Mouse (Mus musculus) heart, postnatal 25 days (tissue): ENCODE results near the gene Olfr71. TPM values are rescaled to one million over a fixed set of nuclear protein-coding genes. Genes with fewer than 3 reads are reported as not detected.

Source experiments
- DNase-seq: peaks from one replicate; pipeline ENCODE4 v3.0.0; 2022; ENCODE audit warnings: low spot score
- intact Hi-C: fragments of 180-260 bp; cut with DNase I; formaldehyde crosslinking; loops from one replicate; pipeline ENCODE4 v1.15.1; 2025
- total RNA-seq, 2 experiments: library from RNA; stranded (reverse); gene quantifications; 2 replicates each; pipeline ENCODE4 v1.2.3; 2021

Gene Olfr71
- total RNA-seq, 2 experiments from 2014 or later, result not detected

- DNase-seq, result no peak
- intact Hi-C loops, result no loop called here
These were observed 10.6 kb upstream of the Olfr71 start for GRCm38 (mm10) chr4:43720491-43721228.

- DNase-seq, result no peak
- intact Hi-C loops, result loop anchor here (5.0 kb wide), 2 partner anchors 181 to 276 kb away; no protein-coding TSS in a partner anchor
These were observed 3.7 kb upstream of the Olfr71 start for GRCm38 (mm10) chr4:43713652-43714219.

DNA sequence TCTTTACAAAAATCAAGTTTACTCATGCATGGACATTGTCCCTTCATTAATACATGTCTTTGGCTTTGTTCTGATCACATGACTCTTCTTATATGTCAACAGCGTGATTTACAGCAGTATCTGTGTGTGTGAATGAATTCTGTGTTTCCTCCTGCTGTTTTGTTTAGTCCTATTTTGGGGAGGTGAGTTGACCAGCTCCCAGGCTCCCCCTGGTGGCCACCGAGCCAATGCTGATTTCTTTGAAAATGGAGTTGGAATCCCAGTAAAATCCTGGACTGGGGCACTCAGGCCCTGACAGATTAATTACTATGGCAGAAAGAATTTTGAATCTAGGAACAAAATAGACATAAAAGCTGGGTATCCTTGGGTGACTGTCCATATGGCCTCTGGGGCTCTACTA is 1.8 kb upstream of the Olfr71 start:
- peak; percentile 33 for DNase-seq
- intact Hi-C loops, result loop anchor here (1.0 to 5.0 kb wide), 4 partner anchors 40 to 275 kb away; no protein-coding TSS in a partner anchor

DNA sequence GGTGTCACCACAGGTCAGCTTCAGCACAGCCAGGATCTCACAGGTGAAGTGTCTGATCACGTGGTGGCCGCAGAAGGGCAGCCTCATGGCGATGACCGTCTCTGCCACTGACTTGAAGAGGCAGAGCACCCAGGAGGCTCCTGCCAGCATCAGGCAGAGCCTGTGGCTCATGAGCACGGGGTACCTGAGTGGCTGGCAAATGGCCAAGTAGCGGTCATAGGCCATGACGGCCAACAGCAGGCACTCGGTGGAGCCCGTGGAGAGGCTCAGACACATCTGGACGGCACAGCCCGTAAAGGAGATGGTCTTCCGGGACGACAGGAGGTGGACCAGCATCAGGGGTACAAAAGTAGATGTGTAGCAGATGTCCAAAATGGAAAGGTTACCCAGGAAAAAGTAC is 4.1 kb downstream of the Olfr71 start:
- intact Hi-C loops, result no loop called here
- DNase-seq, result no peak

DNA sequence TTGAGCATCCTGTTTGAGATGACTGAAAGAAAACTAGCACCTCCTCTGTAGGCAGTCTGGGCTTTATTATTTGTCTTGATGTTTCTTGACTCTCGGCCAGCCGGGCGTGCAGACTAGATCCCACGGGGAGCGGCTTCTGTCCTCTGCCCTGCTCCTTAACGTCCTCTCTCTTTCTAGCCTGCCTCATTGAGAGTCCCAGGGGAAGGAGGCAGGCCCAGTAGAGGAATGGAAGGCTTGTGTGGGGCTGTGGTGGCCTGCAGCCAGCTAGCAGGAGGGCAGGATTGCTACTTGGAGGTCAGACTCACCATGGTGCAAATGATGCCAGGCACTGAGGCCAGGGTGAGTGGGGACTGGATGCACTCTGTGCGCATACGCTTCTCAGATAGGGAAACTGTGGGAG is 6.2 kb downstream of the Olfr71 start:
- intact Hi-C loops, result no loop called here
- DNase-seq, result no peak

GRCm38 (mm10) chr4:43703439-43703838 is 6.6 kb downstream of the Olfr71 start:
- intact Hi-C loops, result no loop called here
- no peak for DNase-seq

DNA sequence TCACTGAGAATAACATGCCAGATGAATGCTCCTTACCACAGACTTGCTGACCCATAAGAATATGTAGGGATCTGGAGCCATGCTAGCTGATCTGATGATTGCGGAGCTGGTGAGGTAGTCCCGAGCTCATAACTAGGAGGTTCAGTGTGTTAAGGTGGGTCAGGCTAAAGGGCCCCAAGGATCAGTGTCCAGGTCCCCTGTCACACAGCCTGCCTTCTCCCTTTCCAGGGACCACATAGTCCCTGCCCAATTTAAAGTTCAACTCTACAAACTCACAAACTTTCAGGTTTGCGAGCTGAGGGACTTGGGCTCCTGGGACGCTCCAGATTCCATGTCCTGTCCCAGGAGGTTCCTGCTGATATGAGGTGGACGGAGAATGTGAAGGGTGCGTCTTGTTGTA is 9.3 kb downstream of the Olfr71 start, which contains the start of gene Olfr70:
Olfr70 (minus strand) TSS at position 101 of the 400 bp plus-strand sequence.
- intact Hi-C loops, result no loop called here
- no peak for DNase-seq

DNA sequence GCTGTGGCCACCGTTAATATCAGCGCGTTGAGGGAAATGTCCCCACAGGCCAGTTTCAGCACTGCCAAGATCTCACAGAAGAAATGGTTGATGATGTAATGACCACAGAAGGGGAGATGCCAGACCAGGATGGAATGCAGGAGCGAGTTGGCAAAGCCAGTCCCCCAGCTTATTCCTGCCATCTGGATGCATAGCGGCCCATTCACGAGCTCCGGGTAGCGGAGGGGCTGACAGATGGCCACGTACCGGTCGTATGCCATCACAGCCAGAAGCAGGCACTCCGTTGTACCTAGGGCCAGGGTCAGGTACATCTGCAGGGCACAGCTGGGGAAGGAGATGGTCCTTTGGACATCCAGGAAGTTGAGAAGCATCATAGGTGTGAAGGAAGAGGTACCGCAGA is 13.5 kb downstream of the Olfr71 start:
- no peak for DNase-seq
- intact Hi-C loops, result no loop called here

- DNase-seq, result peak; percentile 61
- intact Hi-C loops, result no loop called here
These were observed 14.8 kb downstream of the Olfr71 start for GRCm38 (mm10) chr4:43695249-43695671.

- no peak for DNase-seq
- intact Hi-C loops, result no loop called here
These were observed 15.4 kb downstream of the Olfr71 start for GRCm38 (mm10) chr4:43694439-43695248.

GRCm38 (mm10) chr4:43693806-43694241 is 16.2 kb downstream of the Olfr71 start:
- DNase-seq, result peak; percentile 49
- intact Hi-C loops, result no loop called here

DNA sequence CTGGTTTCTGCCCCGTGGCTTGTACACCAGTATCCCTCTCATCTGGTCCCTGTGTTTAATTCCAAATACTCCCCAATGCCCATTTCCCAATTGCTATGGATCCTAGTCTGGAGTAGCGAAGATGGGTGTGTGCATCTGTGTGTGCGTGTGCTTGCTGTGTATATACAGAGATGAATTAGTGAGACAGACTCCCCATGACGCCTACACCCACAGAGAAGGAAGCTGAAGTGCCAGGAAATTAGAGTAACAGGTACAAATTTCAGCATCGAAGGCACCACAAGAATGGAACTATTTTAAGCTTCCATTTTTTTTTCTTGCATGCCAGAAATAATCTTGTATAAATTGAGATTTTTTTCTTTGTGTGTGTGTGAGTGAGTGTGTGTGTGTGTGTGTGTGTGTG is 19.0 kb downstream of the Olfr71 start:
- no peak for DNase-seq
- intact Hi-C loops, result no loop called here

GRCm38 (mm10) chr4:43690021-43690420 is 20.0 kb downstream of the Olfr71 start:
- intact Hi-C loops, result no loop called here

GRCm38 (mm10) chr4:43679416-43680043 is 30.5 kb downstream of the Olfr71 start:
- intact Hi-C loops, result no loop called here
- DNase-seq, result no peak

More at GRCm38 (mm10) chr4:43690021-43690420, 20.0 kb downstream of the Olfr71 start:
- DNase-seq, result no peak

- no peak for DNase-seq
- intact Hi-C loops, result no loop called here
These were observed 31.5 kb downstream of the Olfr71 start for GRCm38 (mm10) chr4:43678541-43678940.

DNA sequence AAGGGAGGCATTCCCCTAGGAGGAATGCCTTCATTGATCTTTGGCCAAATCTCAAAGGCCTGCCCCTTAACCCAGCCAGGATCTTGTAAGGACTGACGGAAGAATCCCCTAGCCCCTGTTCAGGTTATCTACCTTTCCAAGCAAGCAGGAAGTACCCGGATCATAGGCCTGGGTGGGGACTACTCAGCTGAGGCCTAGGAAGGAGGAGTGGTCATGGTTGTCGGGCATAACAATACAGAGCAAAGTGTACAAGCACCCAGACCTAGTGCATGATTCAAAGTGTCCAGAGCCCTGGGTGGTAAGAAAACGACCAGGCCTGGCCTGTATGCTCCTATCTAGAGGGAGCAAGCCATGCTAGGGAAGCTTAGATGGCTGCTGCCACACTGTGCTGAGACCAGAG is 34.4 kb downstream of the Olfr71 start:
- no peak for DNase-seq
- intact Hi-C loops, result no loop called here

DNA sequence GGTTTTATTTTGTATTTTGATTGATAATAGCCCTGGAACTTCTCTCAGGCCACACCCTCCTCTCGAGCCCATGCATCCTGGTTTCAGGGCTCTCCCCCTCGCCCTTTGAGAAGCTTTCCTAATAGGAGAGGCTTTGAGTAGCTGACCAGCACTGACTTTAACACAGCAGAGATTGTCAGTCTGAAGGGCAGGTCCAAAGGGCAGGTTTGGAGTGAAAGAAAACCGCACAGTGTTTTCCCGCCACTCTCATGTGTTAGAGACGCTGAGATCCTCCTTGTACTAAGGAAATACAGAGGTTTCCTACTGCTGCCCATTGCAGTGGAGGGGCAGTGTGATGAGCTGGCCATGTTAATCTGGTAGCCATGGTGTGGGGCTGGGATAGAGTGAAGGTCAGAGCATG is 35.1 kb downstream of the Olfr71 start:
- intact Hi-C loops, result no loop called here
- DNase-seq, result no peak

- no peak for DNase-seq
- intact Hi-C loops, result no loop called here
These were observed 36.4 kb downstream of the Olfr71 start for GRCm38 (mm10) chr4:43673703-43674102.

GRCm38 (mm10) chr4:43672070-43672469 is 38.0 kb downstream of the Olfr71 start:
- peak; percentile 58 for DNase-seq
- intact Hi-C loops, result loop anchor here (1.0 kb wide), 1 partner anchor 40 kb away; no protein-coding TSS in a partner anchor

DNA sequence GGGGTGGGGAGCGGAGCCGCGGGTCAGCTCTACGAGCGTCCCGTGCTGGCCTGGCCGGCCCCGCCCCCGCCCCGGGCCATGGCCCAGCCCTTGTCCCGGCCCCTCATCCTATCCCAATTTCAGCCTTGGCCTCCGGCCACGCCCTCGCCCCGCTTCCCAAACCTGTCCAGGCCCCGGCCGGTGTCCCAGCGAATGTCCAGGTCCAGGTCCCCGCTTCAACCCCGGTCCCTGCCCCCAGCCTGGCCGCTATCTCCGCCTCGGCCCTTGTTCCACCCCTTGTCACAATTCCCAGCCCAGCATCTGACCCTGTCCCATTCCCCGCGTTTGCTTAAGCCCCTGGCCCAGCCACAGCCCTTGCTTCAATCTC is 40.6 kb downstream of the Olfr71 start:
- intact Hi-C loops, result no loop called here
- no peak for DNase-seq
